Mouse (Mus musculus): ENCODE data around the gene Tlk2.

Gene Tlk2

GRCm38 (mm10) chr11:105281291-105281690 is 102.7 kb downstream of the Tlk2 start:
- CTCF ChIA-PET = no interaction called here
- POLR2A ChIA-PET = interaction anchor here in 2 of 4 experiments (1.2 to 1.5 kb wide), 3 partner anchors 9 to 21 kb away, joined by 3 to 5 read pairs (median 4); no protein-coding TSS in a partner anchor

- ChIA-PET POLR2A (interaction anchor here in 3 of 4 experiments (0.5 to 1.3 kb wide), 6 partner anchors 8 to 310 kb away, joined by 3 to 7 read pairs (median 6); no protein-coding TSS in a partner anchor), CTCF (interaction anchor here in 2 of 4 experiments (0.7 to 0.8 kb wide), 2 partner anchors 65 to 577 kb away, joined by 4 to 12 read pairs; no protein-coding TSS in a partner anchor)
Measured at GRCm38 (mm10) chr11:105281763-105282459, 103.3 kb downstream of the Tlk2 start.

- CTCF ChIA-PET = interaction anchor here in 2 of 4 experiments (0.7 to 0.8 kb wide), 2 partner anchors 64 to 578 kb away, joined by 4 to 12 read pairs; no protein-coding TSS in a partner anchor
Measured at GRCm38 (mm10) chr11:105282460-105282859, 103.9 kb downstream of the Tlk2 start.

GRCm38 (mm10) chr11:105283016-105283415 is 104.4 kb downstream of the Tlk2 start:
- ChIA-PET CTCF (no interaction called here), POLR2A (interaction anchor here in 1 of 4 experiments (1.3 kb wide), 1 partner anchor 8 kb away, joined by 7 read pairs; no protein-coding TSS in a partner anchor)

More at GRCm38 (mm10) chr11:105282460-105282859, 103.9 kb downstream of the Tlk2 start:
- POLR2A ChIA-PET = interaction anchor here in 3 of 4 experiments (0.5 to 1.3 kb wide), 5 partner anchors 9 to 309 kb away, joined by 3 to 7 read pairs (median 6); no protein-coding TSS in a partner anchor

GRCm38 (mm10) chr11:105285720-105286119 is 107.1 kb downstream of the Tlk2 start:
- ChIA-PET POLR2A (interaction anchor here in 2 of 4 experiments (0.7 to 2.6 kb wide), 5 partner anchors 10 to 103 kb away, joined by 3 to 13 read pairs (median 5); no protein-coding TSS in a partner anchor), CTCF (interaction anchor here in 3 of 4 experiments (0.6 to 2.9 kb wide), 4 partner anchors 16 to 261 kb away, joined by 3 to 13 read pairs (median 4); no protein-coding TSS in a partner anchor)

- POLR2A ChIA-PET = interaction anchor here in 2 of 4 experiments (0.6 to 2.8 kb wide), 5 partner anchors 8 to 1214 kb away, joined by 3 to 11 read pairs (median 3); no protein-coding TSS in a partner anchor
- CTCF ChIA-PET = no interaction called here
Measured at GRCm38 (mm10) chr11:105289403-105289802, 110.8 kb downstream of the Tlk2 start.

GRCm38 (mm10) chr11:105291681-105292123 is 113.1 kb downstream of the Tlk2 start:
- CTCF ChIA-PET = interaction anchor here in 2 of 4 experiments (0.6 to 1.1 kb wide), 2 partner anchors 8 to 300 kb away, joined by 4 to 13 read pairs; no protein-coding TSS in a partner anchor
- POLR2A ChIA-PET = interaction anchor here in 3 of 4 experiments (0.5 to 2.1 kb wide), 10 partner anchors 9 to 1700 kb away, joined by 3 to 17 read pairs (median 5); no protein-coding TSS in a partner anchor

GRCm38 (mm10) chr11:105292124-105293071 is 113.8 kb downstream of the Tlk2 start, which contains the start of gene Mrc2:
Gene Mrc2, plus strand, starts transcription at chr11:105292643.
- ChIA-PET POLR2A (interaction anchor here in 3 of 4 experiments (0.6 to 2.1 kb wide), 6 partner anchors 10 to 111 kb away, joined by 3 to 16 read pairs (median 4); no protein-coding TSS in a partner anchor), CTCF (interaction anchor here in 1 of 4 experiments (1.1 kb wide), 1 partner anchor 300 kb away, joined by 4 read pairs; no protein-coding TSS in a partner anchor)

GRCm38 (mm10) chr11:105293101-105293581 is 114.5 kb downstream of the Tlk2 start:
- ChIA-PET POLR2A (no interaction called here), CTCF (no interaction called here)

GRCm38 (mm10) chr11:105293901-105294494 is 115.4 kb downstream of the Tlk2 start:
- POLR2A ChIA-PET = no interaction called here
- CTCF ChIA-PET = interaction anchor here in 1 of 4 experiments (0.6 kb wide), 1 partner anchor 37 kb away, joined by 4 read pairs; no protein-coding TSS in a partner anchor

- CTCF ChIA-PET = interaction anchor here in 3 of 4 experiments (0.7 to 1.4 kb wide), 3 partner anchors 35 to 684 kb away, joined by 3 to 8 read pairs (median 3); no protein-coding TSS in a partner anchor
- POLR2A ChIA-PET = interaction anchor here in 3 of 4 experiments (0.6 to 1.8 kb wide), 4 partner anchors 10 to 67 kb away, joined by 3 to 13 read pairs (median 4); no protein-coding TSS in a partner anchor
Measured at GRCm38 (mm10) chr11:105296084-105296483, 117.5 kb downstream of the Tlk2 start.

- CTCF ChIA-PET = interaction anchor here in 2 of 4 experiments (0.6 kb wide), 2 partner anchors 345 to 720 kb away, joined by 3 read pairs; no protein-coding TSS in a partner anchor
- POLR2A ChIA-PET = no interaction called here
Measured at GRCm38 (mm10) chr11:105310197-105310596, 131.6 kb downstream of the Tlk2 start.

GRCm38 (mm10) chr11:105311291-105311975 is 132.8 kb downstream of the Tlk2 start:
- ChIA-PET POLR2A (no interaction called here), CTCF (interaction anchor here in 1 of 4 experiments (0.9 kb wide), 1 partner anchor 281 kb away, joined by 4 read pairs; no protein-coding TSS in a partner anchor)

GRCm38 (mm10) chr11:105312311-105312942 is 133.8 kb downstream of the Tlk2 start:
- ChIA-PET POLR2A (interaction anchor here in 1 of 4 experiments (1.2 to 1.5 kb wide), 2 partner anchors 14 to 26 kb away, joined by 3 read pairs; no protein-coding TSS in a partner anchor), CTCF (interaction anchor here in 1 of 4 experiments (0.9 kb wide), 1 partner anchor 280 kb away, joined by 4 read pairs; no protein-coding TSS in a partner anchor)

- CTCF ChIA-PET = no interaction called here
Measured at GRCm38 (mm10) chr11:105312972-105313632, 134.5 kb downstream of the Tlk2 start.

GRCm38 (mm10) chr11:105313633-105314014 is 135.0 kb downstream of the Tlk2 start:
- ChIA-PET POLR2A (interaction anchor here in 3 of 4 experiments (0.6 to 1.5 kb wide), 5 partner anchors 15 to 103 kb away, joined by 3 to 6 read pairs (median 3); no protein-coding TSS in a partner anchor), CTCF (interaction anchor here in 1 of 4 experiments (2.7 kb wide), 1 partner anchor 34 kb away, joined by 8 read pairs; no protein-coding TSS in a partner anchor)

More at GRCm38 (mm10) chr11:105312972-105313632, 134.5 kb downstream of the Tlk2 start:
- POLR2A ChIA-PET = interaction anchor here in 3 of 4 experiments (0.6 to 1.5 kb wide), 5 partner anchors 15 to 104 kb away, joined by 3 to 6 read pairs (median 3); no protein-coding TSS in a partner anchor

Data from embryonic stem cell, embryonic (primary cell).